Mouse (Mus musculus) limb, embryonic 11.5 days (tissue): ENCODE data around the gene Gm13287. TPM values are rescaled to one million over a fixed set of nuclear protein-coding genes. Genes with fewer than 3 reads are reported as not detected.
"Not testable (repeated sequence)": the region's sequence is repeated elsewhere in the genome, so short reads cannot be mapped to it uniquely, and the experiment has no call there.

Experiments
- ATAC-seq: fragments of 200-750 bp; cut with Nextera tagmentation; 2 replicates; pipeline ENCODE4 v1.8.0; 2017; ENCODE audit warnings: low read depth; ENCODE audit not compliant: insufficient number of reproducible peaks, low FRiP score, low TSS enrichment
- DNase-seq: peaks from one replicate; pipeline ENCODE4 v3.0.0-alpha.2; 2015; ENCODE audit warnings: low spot score
- H3K27ac ChIP-seq: fragments of 300-500 bp; sonication (generic); replicated peaks from 2 replicates; pipeline ENCODE4 v1.5.1; 2014; ENCODE audit warnings: low read depth, mild to moderate bottlenecking, low read length
- H3K27me3 ChIP-seq: fragments of 300-500 bp; sonication (generic); 2 replicates; pipeline ENCODE4 v1.6.1; 2014; ENCODE audit warnings: mild to moderate bottlenecking, low read length, mixed read lengths; ENCODE audit not compliant: control insufficient read depth, insufficient read depth
- H3K36me3 ChIP-seq: fragments of 300-500 bp; sonication (generic); 2 replicates; pipeline ENCODE4 v1.6.1; 2014; ENCODE audit warnings: mild to moderate bottlenecking, low read length, moderate library complexity, mixed read lengths; ENCODE audit not compliant: control insufficient read depth, insufficient read depth
- H3K4me1 ChIP-seq: fragments of 300-500 bp; sonication (generic); 2 replicates; pipeline ENCODE4 v1.6.1; 2014; ENCODE audit warnings: low read length, mixed read lengths; ENCODE audit not compliant: control insufficient read depth, insufficient read depth
- H3K4me2 ChIP-seq: fragments of 300-500 bp; sonication (generic); 2 replicates; pipeline ENCODE4 v1.6.1; 2014; ENCODE audit warnings: low read depth, mild to moderate bottlenecking, moderate library complexity; ENCODE audit not compliant: severe bottlenecking
- H3K4me3 ChIP-seq: fragments of 300-500 bp; sonication (generic); 2 replicates; pipeline ENCODE4 v1.5.1; 2014; ENCODE audit warnings: low read depth, low read length
- H3K9ac ChIP-seq: fragments of 300-500 bp; sonication (generic); 2 replicates; pipeline ENCODE4 v1.6.1; 2014; ENCODE audit warnings: mild to moderate bottlenecking, low read length
- H3K9me3 ChIP-seq: fragments of 300-500 bp; sonication (generic); 2 replicates; pipeline ENCODE4 v1.6.1; 2016; ENCODE audit warnings: low read length; ENCODE audit not compliant: control insufficient read depth
- WGBS: fragments of 180-500 bp; shearing (Covaris S2); extraction: QIAGEN DNeasy Blood & Tissue Kit; methylation state at CpG from one replicate; pipeline ENCODE4 v1.1.7; 2014; 5-methylcytosine and 5-hydroxymethylcytosine counted together
- polyA plus RNA-seq: library from polyadenylated mRNA; unstranded; fragments of >200 nt; fragmentation: Nextera tagmentation; extraction: Ambion mirVana; gene quantifications from 2 replicates; pipeline ENCODE4 v1.2.1, GENCODE M21; 2014

The Gm13287 gene
- polyA plus RNA-seq, 1 experiment from 2014 or later, result not detected

- no peak within 1 kb of the TSS for H3K9ac ChIP-seq
- 64% methylated on average over 3 of the region's 3 CpGs for WGBS
- no peaks in the 10 kb centered on the region for H3K27me3 ChIP-seq
- H3K9me3 ChIP-seq, result no peaks in the 10 kb centered on the region
- no peaks in the 10 kb centered on the region for H3K36me3 ChIP-seq
- H3K4me1 ChIP-seq, result no peaks in the 10 kb centered on the region
- H3K4me2 ChIP-seq, result no peak within 1 kb of the TSS
- no peak within 1 kb of the TSS for H3K27ac ChIP-seq
- DNase-seq (no peak), ATAC-seq (no peak)
- no peak within 1 kb of the TSS for H3K4me3 ChIP-seq
Observed at GRCm38 (mm10) chr4:88815928-88816327, 12.9 kb downstream of the Gm13287 start, which contains the start of gene Ifna7. Ifna7 (plus strand) TSS chr4:88816228.

- H3K9me3 ChIP-seq, result no peaks in the 10 kb centered on the region
- ATAC-seq, result no peak
- no peaks in the 10 kb centered on the region for H3K4me1 ChIP-seq
- 74% methylated on average over 1 of the region's 1 CpGs for WGBS
- H3K27ac ChIP-seq, result no peak within 1 kb of the TSS
- no peak for DNase-seq
- no peak within 1 kb of the TSS for H3K9ac ChIP-seq
- H3K4me2 ChIP-seq, result no peak within 1 kb of the TSS
- no peak within 1 kb of the TSS for H3K4me3 ChIP-seq
- H3K27me3 ChIP-seq, result no peaks in the 10 kb centered on the region
- H3K36me3 ChIP-seq, result no peaks in the 10 kb centered on the region
Observed at GRCm38 (mm10) chr4:88819659-88820058, 16.6 kb downstream of the Gm13287 start, which contains the start of gene Ifna11. Ifna11 (plus strand) TSS chr4:88819959.

GRCm38 (mm10) chr4:88822995-88823394 is 19.9 kb downstream of the Gm13287 start:
- H3K27me3 ChIP-seq, result no peaks in the 10 kb centered on the region
- no peaks in the 10 kb centered on the region for H3K4me1 ChIP-seq
- ATAC-seq (no peak), DNase-seq (peak; percentile 26)
- H3K9me3 ChIP-seq, result no peaks in the 10 kb centered on the region
- whole genome bisulfite sequencing, result 24% methylated on average over 4 of the region's 4 CpGs
- H3K4me2 ChIP-seq, result no peak overlapping the region
- H3K9ac ChIP-seq, result no peak overlapping the region
- H3K36me3 ChIP-seq, result no peaks in the 10 kb centered on the region
- H3K4me3 ChIP-seq, result no peak overlapping the region
- H3K27ac ChIP-seq, result no peak overlapping the region

GRCm38 (mm10) chr4:88827116-88827515 is 24.1 kb downstream of the Gm13287 start, which contains the start of gene Ifna6:
Ifna6 (plus strand) TSS chr4:88827416.
- not testable (repeated sequence) for ATAC-seq, H3K4me1 ChIP-seq, H3K9me3 ChIP-seq, H3K4me3 ChIP-seq, H3K4me2 ChIP-seq, DNase-seq, H3K27me3 ChIP-seq, H3K9ac ChIP-seq, H3K27ac ChIP-seq, H3K36me3 ChIP-seq

GRCm38 (mm10) chr4:88830523-88830922 is 27.5 kb downstream of the Gm13287 start:
- Histone ChIP-seq H3K36me3 (no peaks in the 10 kb centered on the region), H3K4me1 (no peaks in the 10 kb centered on the region), H3K4me3 (no peak overlapping the region), H3K9me3 (no peaks in the 10 kb centered on the region), H3K27me3 (no peaks in the 10 kb centered on the region), H3K9ac (no peak overlapping the region), H3K27ac (no peak overlapping the region), H3K4me2 (no peak overlapping the region)
- DNase-seq, result peak; percentile 38
- 31% methylated on average over 4 of the region's 4 CpGs for WGBS
- ATAC-seq, result no peak

GRCm38 (mm10) chr4:88835225-88835624 is 32.2 kb downstream of the Gm13287 start, which contains the start of gene Ifna5:
Ifna5 (plus strand) TSS chr4:88835525.
- not testable (repeated sequence) for H3K27ac ChIP-seq, H3K9ac ChIP-seq, H3K9me3 ChIP-seq, ATAC-seq, DNase-seq, H3K4me1 ChIP-seq, H3K4me3 ChIP-seq, H3K4me2 ChIP-seq, H3K27me3 ChIP-seq, H3K36me3 ChIP-seq
- WGBS, result 80% methylated on average over 1 of the region's 1 CpGs

GRCm38 (mm10) chr4:88838828-88839227 is 35.8 kb downstream of the Gm13287 start:
- ATAC-seq (no peak), DNase-seq (no peak)
- WGBS, result 53% methylated on average over 3 of the region's 3 CpGs
- Histone ChIP-seq H3K4me2 (no peak overlapping the region), H3K4me3 (no peak overlapping the region), H3K4me1 (no peaks in the 10 kb centered on the region), H3K36me3 (no peaks in the 10 kb centered on the region), H3K27me3 (no peaks in the 10 kb centered on the region), H3K27ac (no peak overlapping the region), H3K9ac (no peak overlapping the region), H3K9me3 (no peaks in the 10 kb centered on the region)

- Histone ChIP-seq H3K4me3 (no peak overlapping the region), H3K27ac (no peak overlapping the region), H3K9ac (no peak overlapping the region), H3K36me3 (no peaks in the 10 kb centered on the region), H3K4me1 (no peaks in the 10 kb centered on the region), H3K4me2 (no peak overlapping the region), H3K27me3 (no peaks in the 10 kb centered on the region), H3K9me3 (no peaks in the 10 kb centered on the region)
- ATAC-seq, result no peak
- WGBS, result 82% methylated on average over 3 of the region's 3 CpGs
- DNase-seq, result no peak
Observed at GRCm38 (mm10) chr4:88840058-88840457, 37.0 kb downstream of the Gm13287 start.

- ATAC-seq, result no peak
- 64% methylated on average over 2 of the region's 2 CpGs for WGBS
Observed at GRCm38 (mm10) chr4:88841438-88841911, 38.4 kb downstream of the Gm13287 start, which contains the start of gene Ifna4. Ifna4 (plus strand) TSS chr4:88841861.

More at GRCm38 (mm10) chr4:88841438-88841911, 38.4 kb downstream of the Gm13287 start, which contains the start of gene Ifna4:
- H3K4me3 ChIP-seq, result no peak within 1 kb of the TSS
- H3K9me3 ChIP-seq, result no peaks in the 10 kb centered on the region
- H3K4me1 ChIP-seq, result no peaks in the 10 kb centered on the region
- no peak for DNase-seq
- H3K27me3 ChIP-seq, result no peaks in the 10 kb centered on the region
- H3K4me2 ChIP-seq, result no peak within 1 kb of the TSS
- H3K27ac ChIP-seq, result no peak within 1 kb of the TSS
- H3K9ac ChIP-seq, result no peak within 1 kb of the TSS
- H3K36me3 ChIP-seq, result no peaks in the 10 kb centered on the region
